ENCODE assay signal across 8 mouse cellular contexts in genomic region chr4:57916201-57916661, GRCm38 (mm10). TPM values are rescaled to one million over a fixed set of nuclear protein-coding genes. Genes with fewer than 3 reads are reported as not detected.
DNase-seq lines count a peak whose midpoint lies in the region; ATAC-seq lines count a peak whose summit lies in the region.

Gene D630039A03Rik, minus strand, starts transcription at chr4:57916297.

- no peaks in the 10 kb centered on the region for H3K36me3 ChIP-seq in hindbrain, embryonic 10.5 days
- no peaks in the 10 kb centered on the region for H3K36me3 ChIP-seq in hindbrain, embryonic 14.5 days (replicated peaks; ENCODE audit: control insufficient read depth, insufficient read depth)
- H3K36me3 ChIP-seq in limb, embryonic 11.5 days (ENCODE audit: control insufficient read depth, insufficient read depth, low read length): no peaks in the 10 kb centered on the region
- H3K36me3 ChIP-seq in neural tube, embryonic 14.5 days (ENCODE audit: control insufficient read depth, insufficient read depth, low read length): no peaks in the 10 kb centered on the region
- H3K36me3 ChIP-seq in forebrain, embryonic 14.5 days (ENCODE audit: control insufficient read depth, insufficient read depth, low read length): no peaks in the 10 kb centered on the region

- no peak within 1 kb of the TSS; the same call in 1 of the 2 replicates for H3K4me2 ChIP-seq in hindbrain, embryonic 14.5 days (replicated peaks)
- H3K4me2 ChIP-seq in limb, embryonic 11.5 days (ENCODE audit: low read depth, severe bottlenecking): peak within 1 kb of the TSS; percentile 29
- peak within 1 kb of the TSS; percentile 18 for H3K4me2 ChIP-seq in neural tube, embryonic 14.5 days (ENCODE audit: low read depth, low read length)
- H3K4me2 ChIP-seq in forebrain, embryonic 14.5 days (ENCODE audit: low read length): no peak within 1 kb of the TSS

- WGBS in hindbrain, embryonic 10.5 days: 39% methylated on average over 9 of the region's 9 CpGs
- 32% methylated on average over 9 of the region's 9 CpGs for WGBS in hindbrain, embryonic 14.5 days
- WGBS in limb, embryonic 11.5 days: 15% methylated on average over 9 of the region's 9 CpGs
- WGBS in neural tube, embryonic 14.5 days: 32% methylated on average over 9 of the region's 9 CpGs
- WGBS in forebrain, embryonic 14.5 days: 26% methylated on average over 9 of the region's 9 CpGs

- no peaks in the 10 kb centered on the region for H3K9me3 ChIP-seq in hindbrain, embryonic 10.5 days
- no peaks in the 10 kb centered on the region for H3K9me3 ChIP-seq in hindbrain, embryonic 14.5 days (ENCODE audit: control insufficient read depth, low read length)
- H3K9me3 ChIP-seq in limb, embryonic 11.5 days (ENCODE audit: control insufficient read depth, low read length): no peaks in the 10 kb centered on the region
- H3K9me3 ChIP-seq in neural tube, embryonic 14.5 days (ENCODE audit: control insufficient read depth, low read length): no peaks in the 10 kb centered on the region
- no peaks in the 10 kb centered on the region for H3K9me3 ChIP-seq in forebrain, embryonic 14.5 days (replicated peaks; ENCODE audit: control insufficient read depth, low read length)

- H3K4me3 ChIP-seq in hindbrain, embryonic 10.5 days: peak within 1 kb of the TSS; percentile 23; the same call in 1 of the 2 replicates
- no peak within 1 kb of the TSS for H3K4me3 ChIP-seq in hindbrain, embryonic 14.5 days (replicated peaks; ENCODE audit: low read length)
- H3K4me3 ChIP-seq in limb, embryonic 11.5 days (ENCODE audit: low read depth, low read length): no peak within 1 kb of the TSS
- no peak within 1 kb of the TSS for H3K4me3 ChIP-seq in neural tube, embryonic 14.5 days (ENCODE audit: low read depth, low read length)
- H3K4me3 ChIP-seq in forebrain, embryonic 14.5 days (ENCODE audit: low read depth, low read length): no peak within 1 kb of the TSS

- H3K27ac ChIP-seq in hindbrain, embryonic 10.5 days: no peak within 1 kb of the TSS; the same call in 1 of the 2 replicates
- H3K27ac ChIP-seq in hindbrain, embryonic 14.5 days: no peak within 1 kb of the TSS
- no peak within 1 kb of the TSS for H3K27ac ChIP-seq in limb, embryonic 11.5 days (replicated peaks; ENCODE audit: low read depth, low read length)
- H3K27ac ChIP-seq in neural tube, embryonic 14.5 days (ENCODE audit: low read depth, low read length): no peak within 1 kb of the TSS
- H3K27ac ChIP-seq in forebrain, embryonic 14.5 days (ENCODE audit: low read depth, low read length): no peak within 1 kb of the TSS

- DNase-seq in hindbrain, embryonic 10.5 days (ENCODE audit: low spot score): no peak
- no peak for DNase-seq in hindbrain, embryonic 14.5 days (ENCODE audit: low spot score)
- peak; percentile 57 for DNase-seq in adipocyte (ENCODE audit: low spot score)
- DNase-seq in fibroblast of lung, adult 2 months (ENCODE audit: low read depth): peak; percentile 18
- DNase-seq in limb, embryonic 11.5 days (ENCODE audit: low spot score): peak; percentile 43
- DNase-seq in spleen, adult 12 weeks (ENCODE audit: low spot score): no peak
- DNase-seq in forebrain, embryonic 14.5 days (ENCODE audit: low spot score): no peak

- H3K9ac ChIP-seq in hindbrain, embryonic 14.5 days: no peak within 1 kb of the TSS
- H3K9ac ChIP-seq in limb, embryonic 11.5 days (ENCODE audit: low read length): no peak within 1 kb of the TSS
- no peak within 1 kb of the TSS for H3K9ac ChIP-seq in neural tube, embryonic 14.5 days (replicated peaks; ENCODE audit: low read depth, low read length)
- H3K9ac ChIP-seq in forebrain, embryonic 14.5 days (ENCODE audit: low read length): no peak within 1 kb of the TSS

- peaks cover 31% of the 10 kb centered on the region for H3K27me3 ChIP-seq in hindbrain, embryonic 10.5 days (ENCODE audit: insufficient read depth, poor library complexity, severe bottlenecking)
- H3K27me3 ChIP-seq in hindbrain, embryonic 14.5 days (ENCODE audit: control insufficient read depth, insufficient read depth, low read length): peaks cover 4% of the 10 kb centered on the region; the same call in 1 of the 2 replicates
- H3K27me3 ChIP-seq in limb, embryonic 11.5 days (ENCODE audit: control insufficient read depth, insufficient read depth, low read length): peaks cover 4% of the 10 kb centered on the region; the same call in 1 of the 2 replicates
- H3K27me3 ChIP-seq in neural tube, embryonic 14.5 days (ENCODE audit: control insufficient read depth, insufficient read depth, low read length): no peaks in the 10 kb centered on the region
- H3K27me3 ChIP-seq in forebrain, embryonic 14.5 days (replicated peaks; ENCODE audit: control insufficient read depth, insufficient read depth, low read length): no peaks in the 10 kb centered on the region

- peaks cover 33% of the 10 kb centered on the region for H3K4me1 ChIP-seq in hindbrain, embryonic 10.5 days (replicated peaks)
- no peaks in the 10 kb centered on the region for H3K4me1 ChIP-seq in hindbrain, embryonic 14.5 days (replicated peaks; ENCODE audit: control insufficient read depth, insufficient read depth, low read length)
- peaks cover 13% of the 10 kb centered on the region for H3K4me1 ChIP-seq in limb, embryonic 11.5 days (ENCODE audit: control insufficient read depth, insufficient read depth, low read length)
- H3K4me1 ChIP-seq in neural tube, embryonic 14.5 days (ENCODE audit: control insufficient read depth, insufficient read depth, low read length): no peaks in the 10 kb centered on the region
- H3K4me1 ChIP-seq in forebrain, embryonic 14.5 days (ENCODE audit: control insufficient read depth, insufficient read depth, low read length): peaks cover 4% of the 10 kb centered on the region

- ATAC-seq in hindbrain, embryonic 14.5 days (ENCODE audit: low FRiP score): no peak
- ATAC-seq in limb, embryonic 11.5 days (ENCODE audit: insufficient number of reproducible peaks, low FRiP score, low TSS enrichment, low read depth): no peak
- ATAC-seq in neural tube, embryonic 14.5 days (ENCODE audit: low read depth): no peak
- ATAC-seq in forebrain, embryonic 14.5 days: no peak

RNA-seq across cellular contexts. Expression of gene D630039A03Rik, which starts in this region (rescaled TPM):
- 0.24 and 0.36 TPM in 2 replicates for polyA plus RNA-seq in hindbrain, embryonic 10.5 days (2016; fragmentation: Nextera tagmentation; extraction: Ambion mirVana)
- polyA plus RNA-seq in hindbrain, embryonic 14.5 days (2014; fragmentation: Nextera tagmentation; extraction: Ambion mirVana): 0.07 and 0.21 TPM in 2 replicates
- polyA plus RNA-seq in limb, embryonic 11.5 days (2014; fragmentation: Nextera tagmentation; extraction: Ambion mirVana): 0.17 and 0.23 TPM in 2 replicates
- 0.33 and 0.39 TPM in 2 replicates for polyA plus RNA-seq in neural tube, embryonic 14.5 days (2014; fragmentation: Nextera tagmentation; extraction: Ambion mirVana)
- not detected in 2 replicates for polyA plus RNA-seq in forebrain, embryonic 14.5 days (2014; fragmentation: Nextera tagmentation; extraction: Ambion mirVana)

Comparison
In these comparisons a context has a peak if more than half of its experiments do, and no peak if none do; other contexts are left out.
1. Peak in DNase-seq and H3K4me2 ChIP-seq in limb, embryonic 11.5 days; RNA of the gene not detected or under 1 TPM.
2. DNase-seq: peak in adipocyte (single experiment) and fibroblast of lung, adult 2 months (single experiment); none in hindbrain, embryonic 10.5 days (single experiment), hindbrain, embryonic 14.5 days (single experiment), spleen, adult 12 weeks (single experiment) and forebrain, embryonic 14.5 days (single experiment).